Mouse (Mus musculus): ENCODE data around the gene Olfm2. TPM values are rescaled to one million over a fixed set of nuclear protein-coding genes. Genes with fewer than 3 reads are reported as not detected.
"Not testable (repeated sequence)": the region's sequence is repeated elsewhere in the genome, so short reads cannot be mapped to it uniquely, and the experiment has no call there.

The Olfm2 gene
- polyA plus RNA-seq, 1 experiment from 2014 or later = 13.8 TPM

- peak overlapping the region; percentile 75 for H3K9ac ChIP-seq
- no peaks in the 10 kb centered on the region for H3K27me3 ChIP-seq
- peak overlapping the region; percentile 82 for H3K4me2 ChIP-seq (replicated peaks)
- H3K4me3 ChIP-seq (replicated peaks) = peak overlapping the region; percentile 66
- WGBS = 3% methylated on average over 17 of the region's 17 CpGs
- peaks cover 31% of the 10 kb centered on the region for H3K36me3 ChIP-seq
- no peak for ATAC-seq (ENCODE audit: insufficient number of reproducible peaks, low FRiP score, low TSS enrichment, low read depth)
- H3K9me3 ChIP-seq (replicated peaks) = no peaks in the 10 kb centered on the region
- peaks cover 28% of the 10 kb centered on the region for H3K4me1 ChIP-seq
- peak overlapping the region; percentile 96 for H3K27ac ChIP-seq (replicated peaks)
Observed at GRCm38 (mm10) chr9:20645121-20645520, 101.0 kb downstream of the Olfm2 start.

DNA sequence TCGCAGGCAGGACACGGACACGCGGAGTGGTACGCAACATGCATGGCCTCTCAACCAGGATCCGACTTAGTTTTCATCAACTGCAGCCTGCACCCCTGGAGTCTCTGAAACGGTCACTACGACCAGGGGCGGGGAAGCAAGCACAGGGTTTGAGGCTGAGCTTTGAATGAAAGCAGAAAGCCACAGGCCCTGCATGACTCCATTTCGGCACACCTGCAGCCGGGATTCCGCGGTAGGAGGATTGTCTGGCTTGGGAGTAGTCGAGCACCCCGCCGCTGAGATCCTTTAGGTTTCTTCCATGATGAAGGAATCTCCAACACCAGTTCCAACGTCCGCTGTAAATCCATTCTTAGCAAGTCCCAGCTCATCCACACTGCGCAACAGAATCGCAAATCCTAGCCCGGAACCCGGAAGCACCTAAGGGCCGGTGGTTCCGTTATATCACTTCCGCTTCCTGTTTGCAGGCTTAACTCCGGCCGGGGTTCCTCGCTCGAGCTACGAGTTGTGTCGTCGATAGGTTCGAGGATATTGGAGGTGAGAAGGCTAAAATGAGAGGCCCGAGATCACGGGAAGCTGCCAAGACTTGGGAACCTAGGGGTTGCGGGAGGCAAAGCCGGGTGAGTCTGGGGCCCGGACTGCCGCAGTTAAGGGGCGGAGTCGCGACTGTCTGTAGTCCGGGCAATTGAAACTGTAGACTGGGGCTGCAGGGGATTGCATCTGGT is 101.6 kb downstream of the Olfm2 start, which contains the start of gene Fbxl12:
Fbxl12 (minus strand) TSS at position 408 of the 722 bp plus-strand sequence.
- H3K4me1 ChIP-seq = peaks cover 28% of the 10 kb centered on the region
- peak within 1 kb of the TSS; percentile 96 for H3K27ac ChIP-seq (replicated peaks)
- H3K4me3 ChIP-seq (replicated peaks) = peak within 1 kb of the TSS; percentile 66
- ATAC-seq (ENCODE audit: insufficient number of reproducible peaks, low FRiP score, low TSS enrichment, low read depth) = no peak
- peaks cover 31% of the 10 kb centered on the region for H3K36me3 ChIP-seq
- peak within 1 kb of the TSS; percentile 75 for H3K9ac ChIP-seq
- no peaks in the 10 kb centered on the region for H3K9me3 ChIP-seq (replicated peaks)
- H3K4me2 ChIP-seq (replicated peaks) = peak within 1 kb of the TSS; percentile 82
- no peaks in the 10 kb centered on the region for H3K27me3 ChIP-seq
- WGBS = under 1% methylated on average over 43 of the region's 43 CpGs

- Histone ChIP-seq H3K4me3 (replicated peaks) (peak overlapping the region; percentile 66), H3K27me3 (no peaks in the 10 kb centered on the region)
- 7% methylated on average over 13 of the region's 13 CpGs for WGBS
Observed at GRCm38 (mm10) chr9:20643781-20644180, 102.4 kb downstream of the Olfm2 start.

DNA sequence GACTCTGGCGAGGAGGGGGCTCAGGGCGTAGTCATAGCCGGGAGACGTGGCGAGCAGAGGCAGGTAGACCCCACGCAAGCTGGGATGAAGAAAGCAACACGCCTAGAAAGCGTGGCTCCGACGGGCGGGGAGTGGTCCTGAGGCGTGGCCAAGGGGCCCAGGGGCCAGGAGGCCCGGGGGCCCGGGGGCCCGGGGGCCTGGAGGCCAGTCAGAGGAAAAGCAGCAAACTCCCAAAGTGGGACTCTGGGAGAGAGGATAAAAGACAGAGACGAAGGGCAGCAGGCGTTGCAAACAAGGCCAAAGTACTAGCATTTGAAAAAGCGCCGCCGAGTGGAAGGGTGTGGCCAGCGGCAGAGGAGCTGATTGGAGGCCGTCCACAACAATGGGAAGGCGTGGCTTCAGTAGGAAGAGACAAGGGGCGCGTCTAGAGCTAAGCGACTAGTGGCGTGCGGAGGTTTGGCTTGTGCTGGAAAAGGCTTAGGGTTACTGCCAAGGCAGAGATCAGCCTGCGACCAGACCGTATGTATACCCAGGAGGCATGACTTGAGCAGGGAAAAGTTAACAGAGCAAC is 103.2 kb downstream of the Olfm2 start:
- no peaks in the 10 kb centered on the region for H3K9me3 ChIP-seq (replicated peaks)
- H3K9ac ChIP-seq = peak overlapping the region; percentile 75
- peaks cover 30% of the 10 kb centered on the region for H3K36me3 ChIP-seq
- peak overlapping the region; percentile 66 for H3K4me3 ChIP-seq (replicated peaks)
- peak; percentile 81 for ATAC-seq (ENCODE audit: insufficient number of reproducible peaks, low FRiP score, low TSS enrichment, low read depth)
- no peaks in the 10 kb centered on the region for H3K27me3 ChIP-seq
- peak overlapping the region; percentile 82 for H3K4me2 ChIP-seq (replicated peaks)
- peaks cover 28% of the 10 kb centered on the region for H3K4me1 ChIP-seq
- peak overlapping the region; percentile 96 for H3K27ac ChIP-seq (replicated peaks)
- 2% methylated on average over 30 of the region's 30 CpGs for WGBS

More at GRCm38 (mm10) chr9:20643781-20644180, 102.4 kb downstream of the Olfm2 start:
- ATAC-seq (ENCODE audit: insufficient number of reproducible peaks, low FRiP score, low TSS enrichment, low read depth) = no peak
- H3K9me3 ChIP-seq (replicated peaks) = no peaks in the 10 kb centered on the region
- H3K4me1 ChIP-seq = peaks cover 28% of the 10 kb centered on the region
- peak overlapping the region; percentile 96 for H3K27ac ChIP-seq (replicated peaks)
- peaks cover 30% of the 10 kb centered on the region for H3K36me3 ChIP-seq
- H3K9ac ChIP-seq = peak overlapping the region; percentile 75
- H3K4me2 ChIP-seq (replicated peaks) = peak overlapping the region; percentile 82

- ATAC-seq (ENCODE audit: insufficient number of reproducible peaks, low FRiP score, low TSS enrichment, low read depth) = peak; percentile 94
- H3K4me1 ChIP-seq = peaks cover 28% of the 10 kb centered on the region
- peak within 1 kb of the TSS; percentile 96 for H3K27ac ChIP-seq (replicated peaks)
- peak within 1 kb of the TSS; percentile 75 for H3K9ac ChIP-seq
- under 1% methylated on average over 51 of the region's 51 CpGs for WGBS
- H3K36me3 ChIP-seq = peaks cover 28% of the 10 kb centered on the region
- peak within 1 kb of the TSS; percentile 66 for H3K4me3 ChIP-seq (replicated peaks)
- H3K9me3 ChIP-seq (replicated peaks) = no peaks in the 10 kb centered on the region
- H3K27me3 ChIP-seq = no peaks in the 10 kb centered on the region
- peak within 1 kb of the TSS; percentile 82 for H3K4me2 ChIP-seq (replicated peaks)
Observed at GRCm38 (mm10) chr9:20642101-20642895, 103.9 kb downstream of the Olfm2 start, which contains the start of gene Ubl5. Gene Ubl5 (plus strand): TSS chr9:20642878.

GRCm38 (mm10) chr9:20641501-20641900 is 104.6 kb downstream of the Olfm2 start:
- 12% methylated on average over 6 of the region's 6 CpGs for WGBS
- peaks cover 28% of the 10 kb centered on the region for H3K4me1 ChIP-seq
- H3K9ac ChIP-seq = peak overlapping the region; percentile 72
- H3K4me2 ChIP-seq (replicated peaks) = peak overlapping the region; percentile 82
- H3K36me3 ChIP-seq = peaks cover 27% of the 10 kb centered on the region
- H3K27ac ChIP-seq (replicated peaks) = peak overlapping the region; percentile 96; the same call in 1 of the 2 replicates
- H3K27me3 ChIP-seq = no peaks in the 10 kb centered on the region
- no peak for ATAC-seq (ENCODE audit: insufficient number of reproducible peaks, low FRiP score, low TSS enrichment, low read depth)
- H3K4me3 ChIP-seq (replicated peaks) = peak overlapping the region; percentile 66
- no peaks in the 10 kb centered on the region for H3K9me3 ChIP-seq (replicated peaks)

DNA sequence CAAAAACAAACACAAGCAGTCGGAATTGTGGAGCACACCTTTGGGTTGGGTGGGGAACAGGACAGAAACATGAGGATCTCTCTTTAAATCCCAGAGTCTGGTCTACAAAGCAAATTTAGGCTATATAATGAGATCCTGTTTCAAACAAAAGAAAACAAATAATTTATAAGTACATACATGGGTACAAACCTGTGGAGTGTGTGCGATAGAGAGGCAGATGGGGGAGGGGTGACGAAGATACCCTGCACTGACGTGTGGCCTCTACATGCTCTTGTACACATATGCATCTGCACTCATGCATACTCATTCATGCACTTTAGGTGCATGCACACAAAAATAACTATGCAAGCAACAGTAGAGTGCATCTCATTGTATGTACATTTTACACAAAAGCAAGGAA is 106.7 kb downstream of the Olfm2 start:
- WGBS = 84% methylated on average over 4 of the region's 4 CpGs

GRCm38 (mm10) chr9:20638552-20638951 is 107.6 kb downstream of the Olfm2 start:
- no peak overlapping the region for H3K4me2 ChIP-seq (replicated peaks)
- H3K27ac ChIP-seq (replicated peaks) = no peak overlapping the region
- 93% methylated on average over 19 of the region's 19 CpGs for WGBS
- peaks cover 22% of the 10 kb centered on the region for H3K36me3 ChIP-seq
- ATAC-seq (ENCODE audit: insufficient number of reproducible peaks, low FRiP score, low TSS enrichment, low read depth) = no peak
- H3K4me1 ChIP-seq = peaks cover 16% of the 10 kb centered on the region
- H3K4me3 ChIP-seq (replicated peaks) = no peak overlapping the region
- H3K9ac ChIP-seq = no peak overlapping the region
- H3K9me3 ChIP-seq (replicated peaks) = no peaks in the 10 kb centered on the region
- H3K27me3 ChIP-seq = no peaks in the 10 kb centered on the region

More for the DNA sequence above, 106.7 kb downstream of the Olfm2 start:
- H3K27ac ChIP-seq (replicated peaks) = no peak overlapping the region
- H3K9ac ChIP-seq = no peak overlapping the region
- peaks cover 22% of the 10 kb centered on the region for H3K36me3 ChIP-seq
- H3K4me1 ChIP-seq = peaks cover 21% of the 10 kb centered on the region
- H3K4me2 ChIP-seq (replicated peaks) = no peak overlapping the region
- H3K9me3 ChIP-seq (replicated peaks) = no peaks in the 10 kb centered on the region
- no peak for ATAC-seq (ENCODE audit: insufficient number of reproducible peaks, low FRiP score, low TSS enrichment, low read depth)
- no peak overlapping the region for H3K4me3 ChIP-seq (replicated peaks)
- no peaks in the 10 kb centered on the region for H3K27me3 ChIP-seq

DNA sequence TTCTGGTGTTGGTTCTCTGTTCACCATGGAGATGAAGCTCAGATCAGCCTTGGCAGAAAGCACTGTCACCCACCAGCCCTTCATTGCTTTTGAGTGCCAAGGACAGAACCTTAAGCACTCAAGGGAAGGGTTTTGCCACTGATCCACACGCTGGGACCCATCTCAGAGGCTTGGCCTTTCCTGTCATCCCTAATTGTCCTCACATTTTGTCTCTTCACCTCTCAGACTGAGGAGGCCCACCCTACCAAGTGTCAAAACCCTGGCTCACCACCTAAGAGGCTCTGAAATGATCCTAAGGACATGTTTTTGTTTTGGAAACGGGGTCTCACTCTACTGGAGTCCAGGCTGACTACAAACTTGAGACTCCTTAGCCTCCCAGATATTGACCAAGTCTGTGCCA is 109.4 kb downstream of the Olfm2 start:
- H3K27me3 ChIP-seq = no peaks in the 10 kb centered on the region
- ATAC-seq (ENCODE audit: insufficient number of reproducible peaks, low FRiP score, low TSS enrichment, low read depth) = no peak
- no peak overlapping the region for H3K4me3 ChIP-seq (replicated peaks)
- no peak overlapping the region for H3K27ac ChIP-seq (replicated peaks)
- H3K4me2 ChIP-seq (replicated peaks) = no peak overlapping the region
- H3K36me3 ChIP-seq = peaks cover 22% of the 10 kb centered on the region
- H3K9me3 ChIP-seq (replicated peaks) = no peaks in the 10 kb centered on the region
- no peak overlapping the region for H3K9ac ChIP-seq
- H3K4me1 ChIP-seq = peaks cover 11% of the 10 kb centered on the region
- 76% methylated on average over 2 of the region's 2 CpGs for WGBS

- peaks cover 22% of the 10 kb centered on the region for H3K36me3 ChIP-seq
- H3K4me2 ChIP-seq (replicated peaks) = no peak overlapping the region
- H3K4me1 ChIP-seq = peaks cover 6% of the 10 kb centered on the region
- no peak overlapping the region for H3K4me3 ChIP-seq (replicated peaks)
- H3K9ac ChIP-seq = no peak overlapping the region
- no peaks in the 10 kb centered on the region for H3K9me3 ChIP-seq (replicated peaks)
- peak; percentile 56; the same call in 1 of the 2 replicates for ATAC-seq (ENCODE audit: insufficient number of reproducible peaks, low FRiP score, low TSS enrichment, low read depth)
- no peaks in the 10 kb centered on the region for H3K27me3 ChIP-seq
- 75% methylated on average over 3 of the region's 3 CpGs for WGBS
- no peak overlapping the region for H3K27ac ChIP-seq (replicated peaks)
Observed at GRCm38 (mm10) chr9:20636256-20636655, 109.9 kb downstream of the Olfm2 start.

GRCm38 (mm10) chr9:20635676-20636075 is 110.5 kb downstream of the Olfm2 start:
- H3K27me3 ChIP-seq; ATAC-seq (ENCODE audit: insufficient number of reproducible peaks, low FRiP score, low TSS enrichment, low read depth); H3K9me3 ChIP-seq (replicated peaks); H3K27ac ChIP-seq (replicated peaks); H3K4me2 ChIP-seq (replicated peaks); H3K9ac ChIP-seq; H3K4me3 ChIP-seq (replicated peaks); H3K4me1 ChIP-seq: not testable (repeated sequence)
- H3K36me3 ChIP-seq = peaks cover 22% of the 10 kb centered on the region
- 90% methylated on average over 8 of the region's 8 CpGs for WGBS
